In the genomic region with DNA sequence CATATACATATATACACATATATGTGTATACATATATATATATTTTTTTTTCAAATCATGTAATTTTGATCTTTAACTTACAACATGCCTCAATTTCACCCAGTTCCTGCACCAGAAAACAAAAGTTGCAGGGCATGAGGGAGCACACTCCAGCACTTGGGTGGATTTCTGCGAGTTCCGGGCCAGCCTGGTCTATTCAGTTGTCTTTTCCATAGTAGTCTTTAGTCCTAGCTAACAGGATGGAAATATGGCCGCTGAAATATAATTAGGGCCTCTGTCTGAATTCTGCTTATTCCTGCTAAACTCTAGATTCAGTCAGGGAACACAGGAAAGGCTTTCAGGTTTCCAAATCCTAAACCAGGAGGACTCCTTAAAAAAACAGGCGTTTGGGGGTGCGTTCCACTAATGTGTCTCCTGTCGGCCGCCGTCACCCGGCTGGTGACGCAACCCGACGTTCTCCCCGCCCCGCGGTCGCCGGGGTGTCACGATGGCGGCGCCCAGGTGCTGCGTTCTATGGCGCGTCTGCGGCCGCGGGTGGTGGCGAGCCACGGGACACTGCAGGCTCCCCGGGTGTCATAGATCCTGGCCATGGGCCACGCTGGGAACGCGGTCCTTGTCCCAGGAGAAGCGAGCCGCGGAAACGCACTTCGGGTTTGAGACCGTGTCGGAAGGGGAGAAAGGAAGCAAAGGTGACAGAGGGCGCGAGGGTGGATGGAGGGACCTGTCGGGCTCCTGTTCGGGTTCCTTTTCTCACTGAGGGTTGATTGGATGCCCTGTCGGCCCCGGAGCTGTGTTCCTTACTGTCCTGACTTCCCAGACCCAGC, we compare ENCODE assay signal across 8 mouse cellular contexts. TPM values are rescaled to one million over a fixed set of nuclear protein-coding genes. Genes with fewer than 3 reads are reported as not detected.
DNase-seq lines count a peak whose midpoint lies in the region; ATAC-seq and TF ChIP-seq lines count a peak whose summit lies in the region.

A gene (plus strand): TSS at position 441 of the 824 bp plus-strand sequence.

- H3K4me1 ChIP-seq in G1E (ENCODE audit: insufficient read depth, low read depth, low read length): peaks cover 51% of the 10 kb centered on the region
- H3K4me1 ChIP-seq in lung, embryonic 15.5 days: peaks cover 6% of the 10 kb centered on the region; the same call in 1 of the 2 replicates

- 0 out of 2 replicates have a peak, but pooled peaks have one; percentile 22 for ATAC-seq in G1E (ENCODE audit: extremely low read depth, insufficient number of reproducible peaks, low FRiP score, poor library complexity, severe bottlenecking)
- ATAC-seq in frontal cortex, adult (ENCODE audit: low TSS enrichment): peak; percentile 85
- ATAC-seq in hematopoietic stem cell, adult 5-6 weeks (replicated peaks in 1 of 2; ENCODE audit: insufficient read depth in 1 of 2, low FRiP score in 2 of 2, low TSS enrichment in 1 of 2, low read depth in 1 of 2, poor library complexity in 2 of 2, severe bottlenecking in 2 of 2): peak; percentile 85 to 86
- ATAC-seq in lung, embryonic 15.5 days (ENCODE audit: borderline replicate concordance, extremely low read depth, low FRiP score, low TSS enrichment): no peak; the same call in 1 of the 2 replicates

- peaks cover 30% of the 10 kb centered on the region for H3K36me3 ChIP-seq in G1E (replicated peaks)
- peaks cover 8% of the 10 kb centered on the region; the same call in 1 of the 2 replicates for H3K36me3 ChIP-seq in lung, embryonic 15.5 days

- no peaks in the 10 kb centered on the region for H3K27me3 ChIP-seq in G1E (ENCODE audit: insufficient read depth, low read length)
- no peaks in the 10 kb centered on the region for H3K27me3 ChIP-seq in lung, embryonic 15.5 days

- DNase-seq in G1E (ENCODE audit: low spot score): peak; percentile 73
- peak; percentile 90 for DNase-seq in cerebellum, adult 8-10 months
- DNase-seq in layer of hippocampus, adult 9-10 months (ENCODE audit: low spot score): peak; percentile 66
- DNase-seq in ovary, adult 18-20 months (ENCODE audit: low spot score): peak; percentile 62
- peak; percentile 82 for DNase-seq in thymus, postnatal 0 days (ENCODE audit: low spot score)

- peak within 1 kb of the TSS; percentile 88 for H3K4me2 ChIP-seq in lung, embryonic 15.5 days

- H3K27ac ChIP-seq in lung, embryonic 15.5 days: no peak within 1 kb of the TSS

- peaks cover 3% of the 10 kb centered on the region; the same call in 1 of the 2 replicates for H3K9me3 ChIP-seq in G1E (replicated peaks)
- no peaks in the 10 kb centered on the region for H3K9me3 ChIP-seq in lung, embryonic 15.5 days

- no peak for TF ChIP-seq CTCF in G1E (IDR thresholded peaks at IDR 0.05; ENCODE audit: low read depth, low read length)

- H3K9ac ChIP-seq in lung, embryonic 15.5 days: peak within 1 kb of the TSS; percentile 82

- H3K4me3 ChIP-seq in G1E (ENCODE audit: low read depth, low read length): peak within 1 kb of the TSS; percentile 99
- H3K4me3 ChIP-seq in lung, embryonic 15.5 days: peak within 1 kb of the TSS; percentile 91

- 3% methylated on average over 45 of the region's 45 CpGs for WGBS in lung, embryonic 15.5 days

RNA-seq across cellular contexts. Expression of the gene that starts here (rescaled TPM):
- total RNA-seq in G1E (2014; fragmentation: Nextera tagmentation): 41.1 and 42.9 TPM in 2 replicates
- 51.6 and 56.9 TPM in 2 replicates for total RNA-seq in G1E (2017)
- 23.4 and 25.0 TPM in 2 replicates for polyA plus RNA-seq in G1E (2012)
- 39.0 and 55.3 TPM in 2 replicates for total RNA-seq in hematopoietic stem cell, adult 5-6 weeks (2017)
- polyA plus RNA-seq in lung, embryonic 15.5 days (2015; fragmentation: Nextera tagmentation; extraction: Ambion mirVana): 37.6 and 40.4 TPM in 2 replicates
- polyA plus RNA-seq in thymus, postnatal 0 days (2015; fragmentation: Nextera tagmentation; extraction: Ambion mirVana): 38.5 TPM in 2 replicates
